In the genomic region with DNA sequence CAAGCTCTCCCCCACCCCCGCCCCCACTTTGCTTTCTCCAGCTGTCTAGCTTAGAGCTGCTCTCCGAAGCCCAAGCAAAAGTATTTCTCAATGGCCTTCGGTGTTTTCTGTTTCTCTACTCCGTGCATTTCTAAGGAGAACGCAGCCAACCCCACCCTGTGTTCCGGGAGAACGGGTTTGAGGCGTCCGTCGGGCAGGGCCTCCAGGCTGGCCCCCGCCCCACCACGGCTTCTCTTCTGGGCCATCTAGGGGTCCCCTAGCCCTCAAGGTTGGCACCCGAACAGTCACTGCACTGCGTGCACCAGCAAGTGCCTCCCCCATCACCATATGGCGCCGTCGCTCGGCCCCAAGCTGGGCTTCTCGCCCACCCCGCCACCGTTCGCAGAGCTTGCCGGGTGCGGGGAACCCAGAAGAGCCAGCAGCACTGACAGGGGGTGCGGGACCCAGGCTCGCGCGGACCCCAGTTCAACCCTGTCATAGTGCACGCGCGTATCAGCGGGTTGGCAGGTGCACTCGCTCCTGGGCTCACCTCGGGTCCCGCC, we compare ENCODE assay signal across 7 mouse cellular contexts. TPM values are rescaled to one million over a fixed set of nuclear protein-coding genes. Genes with fewer than 3 reads are reported as not detected.
DNase-seq lines count a peak whose midpoint lies in the region; ATAC-seq lines count a peak whose summit lies in the region.

No protein-coding gene starts in this region.

- peak; percentile 90 for ATAC-seq in forebrain, embryonic 13.5 days
- ATAC-seq in inflammation-experienced regulatory T-cells, adult 6 months, result peak; percentile 9
- ATAC-seq in limb, embryonic 15.5 days (ENCODE audit: insufficient number of reproducible peaks, low FRiP score, low TSS enrichment, low read depth), result peak; percentile 44
- no peak; the same call in 1 of the 2 replicates for ATAC-seq in midbrain, embryonic 14.5 days (ENCODE audit: low FRiP score, low TSS enrichment)

- H3K9ac ChIP-seq in forebrain, embryonic 13.5 days, result peak overlapping the region; percentile 76
- peak overlapping the region; percentile 47 for H3K9ac ChIP-seq in limb, embryonic 15.5 days
- peak overlapping the region; percentile 65 for H3K9ac ChIP-seq in midbrain, embryonic 14.5 days (replicated peaks; ENCODE audit: low read length)

- peak overlapping the region; percentile 65 for H3K4me3 ChIP-seq in forebrain, embryonic 13.5 days
- H3K4me3 ChIP-seq in limb, embryonic 15.5 days, result peak overlapping the region; percentile 67
- H3K4me3 ChIP-seq in midbrain, embryonic 14.5 days (replicated peaks; ENCODE audit: low read depth, low read length), result peak overlapping the region; percentile 55

- H3K4me1 ChIP-seq in forebrain, embryonic 13.5 days, result peaks cover 15% of the 10 kb centered on the region
- peaks cover 20% of the 10 kb centered on the region; the same call in 1 of the 2 replicates for H3K4me1 ChIP-seq in limb, embryonic 15.5 days
- 0 out of 2 replicates have a peak, but pooled peaks cover 3% of the 10 kb centered on the region for H3K4me1 ChIP-seq in midbrain, embryonic 14.5 days (ENCODE audit: control insufficient read depth, insufficient read depth, low read length)

- DNase-seq in urinary bladder, adult 18-20 months (ENCODE audit: low spot score in 2 of 2), result peak; percentile 34 to 45
- no peak for DNase-seq in urinary bladder, postnatal 10 days (ENCODE audit: low spot score)
- DNase-seq in midbrain, embryonic 14.5 days, result peak; percentile 62
- DNase-seq in c-Kit-positive CD71-positive TER-119-positive erythroid progenitor cells, embryonic 14.5 days (ENCODE audit: low spot score), result no peak

- peaks cover 22% of the 10 kb centered on the region for H3K27me3 ChIP-seq in forebrain, embryonic 13.5 days
- peaks cover 5% of the 10 kb centered on the region; the same call in 1 of the 2 replicates for H3K27me3 ChIP-seq in limb, embryonic 15.5 days
- no peaks in the 10 kb centered on the region; the same call in 1 of the 2 replicates for H3K27me3 ChIP-seq in midbrain, embryonic 14.5 days (ENCODE audit: control insufficient read depth, insufficient read depth, low read length)

- peaks cover 10% of the 10 kb centered on the region; the same call in 1 of the 2 replicates for H3K36me3 ChIP-seq in forebrain, embryonic 13.5 days (ENCODE audit: poor library complexity, severe bottlenecking)
- peaks cover 9% of the 10 kb centered on the region; the same call in 1 of the 2 replicates for H3K36me3 ChIP-seq in limb, embryonic 15.5 days
- 0 out of 2 replicates have a peak, but pooled peaks cover 4% of the 10 kb centered on the region for H3K36me3 ChIP-seq in midbrain, embryonic 14.5 days (ENCODE audit: control insufficient read depth, insufficient read depth, low read length)

- no peaks in the 10 kb centered on the region for H3K9me3 ChIP-seq in forebrain, embryonic 13.5 days (replicated peaks)
- no peaks in the 10 kb centered on the region for H3K9me3 ChIP-seq in limb, embryonic 15.5 days
- no peaks in the 10 kb centered on the region for H3K9me3 ChIP-seq in midbrain, embryonic 14.5 days (ENCODE audit: control insufficient read depth, low read length)

- H3K27ac ChIP-seq in forebrain, embryonic 13.5 days, result peak overlapping the region; percentile 85
- peak overlapping the region; percentile 79 for H3K27ac ChIP-seq in limb, embryonic 15.5 days
- peak overlapping the region; percentile 41; the same call in 1 of the 2 replicates for H3K27ac ChIP-seq in midbrain, embryonic 14.5 days (replicated peaks; ENCODE audit: low read depth, low read length)

- WGBS in forebrain, embryonic 13.5 days, result 2% methylated on average over 35 of the region's 35 CpGs
- WGBS in limb, embryonic 15.5 days, result 1% methylated on average over 34 of the region's 35 CpGs
- WGBS in midbrain, embryonic 14.5 days, result 2% methylated on average over 35 of the region's 35 CpGs

- H3K4me2 ChIP-seq in forebrain, embryonic 13.5 days, result peak overlapping the region; percentile 90
- peak overlapping the region; percentile 93 for H3K4me2 ChIP-seq in limb, embryonic 15.5 days
- peak overlapping the region; percentile 88 for H3K4me2 ChIP-seq in midbrain, embryonic 14.5 days (ENCODE audit: low read length)

RNA-seq across cellular contexts. Expression of gene Rab3d, which starts 0.4 kb away (rescaled TPM):
- polyA plus RNA-seq in forebrain, embryonic 13.5 days (2015; fragmentation: Nextera tagmentation; extraction: Ambion mirVana), result 18.3 and 21.0 TPM in 2 replicates
- polyA plus RNA-seq in inflammation-experienced regulatory T-cells, adult 6 months (2017; shearing (Covaris generic)), result 1 to 10 TPM; 7.4 to 9.6 (median 8.9) TPM
- polyA plus RNA-seq in limb, embryonic 15.5 days (2015; fragmentation: Nextera tagmentation; extraction: Ambion mirVana), result 57.3 and 57.7 TPM in 2 replicates
- 9.8 and 10.2 TPM in 2 replicates for polyA plus RNA-seq in midbrain, embryonic 14.5 days (2014; fragmentation: Nextera tagmentation; extraction: Ambion mirVana)

RNA-seq across cellular contexts. Expression of gene Ccdc159, which starts 9.7 kb away (rescaled TPM):
- polyA plus RNA-seq in forebrain, embryonic 13.5 days (2015; fragmentation: Nextera tagmentation; extraction: Ambion mirVana), result 5.0 and 6.6 TPM in 2 replicates
- polyA plus RNA-seq in inflammation-experienced regulatory T-cells, adult 6 months (2017; shearing (Covaris generic)), result not detected
- polyA plus RNA-seq in limb, embryonic 15.5 days (2015; fragmentation: Nextera tagmentation; extraction: Ambion mirVana), result 3.2 and 4.1 TPM in 2 replicates
- 5.7 and 7.7 TPM in 2 replicates for polyA plus RNA-seq in midbrain, embryonic 14.5 days (2014; fragmentation: Nextera tagmentation; extraction: Ambion mirVana)

RNA-seq across cellular contexts. Expression of gene Tmem205, which starts 9.8 kb away (rescaled TPM):
- 42.2 and 42.3 TPM in 2 replicates for polyA plus RNA-seq in forebrain, embryonic 13.5 days (2015; fragmentation: Nextera tagmentation; extraction: Ambion mirVana)
- 10 to 100 TPM in 1 of 3 experiments, 1 to 10 TPM in 2; 8.8 to 11.1 (median 9.7) TPM for polyA plus RNA-seq in inflammation-experienced regulatory T-cells, adult 6 months (2017; shearing (Covaris generic))
- 53.4 and 56.0 TPM in 2 replicates for polyA plus RNA-seq in limb, embryonic 15.5 days (2015; fragmentation: Nextera tagmentation; extraction: Ambion mirVana)
- polyA plus RNA-seq in midbrain, embryonic 14.5 days (2014; fragmentation: Nextera tagmentation; extraction: Ambion mirVana), result 42.2 and 51.8 TPM in 2 replicates

RNA-seq across cellular contexts. Expression of gene Plppr2, which starts 19.3 kb away (rescaled TPM):
- 37.8 and 44.1 TPM in 2 replicates for polyA plus RNA-seq in forebrain, embryonic 13.5 days (2015; fragmentation: Nextera tagmentation; extraction: Ambion mirVana)
- polyA plus RNA-seq in inflammation-experienced regulatory T-cells, adult 6 months (2017; shearing (Covaris generic)), result 1 to 10 TPM in 1 of 3 experiments, under 1 TPM in 2; 0.26 to 1.2 (median 0.45) TPM
- polyA plus RNA-seq in limb, embryonic 15.5 days (2015; fragmentation: Nextera tagmentation; extraction: Ambion mirVana), result 8.4 and 8.7 TPM in 2 replicates
- 91.3 and 92.2 TPM in 2 replicates for polyA plus RNA-seq in midbrain, embryonic 14.5 days (2014; fragmentation: Nextera tagmentation; extraction: Ambion mirVana)

RNA-seq across cellular contexts. Expression of gene Swsap1, which starts 38.0 kb away (rescaled TPM):
- polyA plus RNA-seq in forebrain, embryonic 13.5 days (2015; fragmentation: Nextera tagmentation; extraction: Ambion mirVana), result 8.6 and 12.1 TPM in 2 replicates
- polyA plus RNA-seq in inflammation-experienced regulatory T-cells, adult 6 months (2017; shearing (Covaris generic)), result 1 to 10 TPM; 3.6 to 6.2 (median 4.9) TPM
- polyA plus RNA-seq in limb, embryonic 15.5 days (2015; fragmentation: Nextera tagmentation; extraction: Ambion mirVana), result 7.0 and 9.2 TPM in 2 replicates
- polyA plus RNA-seq in midbrain, embryonic 14.5 days (2014; fragmentation: Nextera tagmentation; extraction: Ambion mirVana), result 21.5 and 22.8 TPM in 2 replicates

Comparison
In these comparisons a context has a peak if more than half of its experiments do, and no peak if none do; other contexts are left out.
1. DNase-seq: peak in urinary bladder, adult 18-20 months (2 of 2) and midbrain, embryonic 14.5 days (single experiment); none in urinary bladder, postnatal 10 days (single experiment) and c-Kit-positive CD71-positive TER-119-positive erythroid progenitor cells, embryonic 14.5 days (single experiment).
2. Peak in every context shown above with its lines, with median percentiles within 50 percentile points of each other: H3K27ac ChIP-seq, H3K4me2 ChIP-seq, H3K4me3 ChIP-seq and H3K9ac ChIP-seq.